Mouse (Mus musculus) lung, postnatal 14 days (tissue): ENCODE data around the gene Errfi1.
A peak's percentile ranks its signal among the peaks of the same experiment; 100 is the strongest.

ENCODE experiments used
- DNase-seq: peaks from one replicate; pipeline ENCODE4 v3.0.0; 2021

Errfi1 gene

GRCm38 (mm10) chr4:150853680-150854461 is at the start of gene Errfi1:
Gene Errfi1, plus strand, starts transcription at chr4:150853919.
- DNase-seq, result peak; percentile 59

GRCm38 (mm10) chr4:150804204-150804603 is 49.5 kb upstream of the Errfi1 start:
- DNase-seq, result no peak

- DNase-seq, result no peak
Observed at GRCm38 (mm10) chr4:150807727-150808470, 45.8 kb upstream of the Errfi1 start.

- DNase-seq, result no peak
Observed at GRCm38 (mm10) chr4:150808471-150808847, 45.3 kb upstream of the Errfi1 start.

- DNase-seq, result peak; percentile 57
Observed at GRCm38 (mm10) chr4:150809323-150809722, 44.4 kb upstream of the Errfi1 start.

GRCm38 (mm10) chr4:150815144-150815543 is 38.6 kb upstream of the Errfi1 start:
- DNase-seq, result no peak

- DNase-seq, result no peak
Observed at GRCm38 (mm10) chr4:150816414-150816951, 37.2 kb upstream of the Errfi1 start.

- DNase-seq, result peak; percentile 68
Observed at GRCm38 (mm10) chr4:150819126-150819910, 34.4 kb upstream of the Errfi1 start.

- no peak for DNase-seq
Observed at GRCm38 (mm10) chr4:150821381-150821780, 32.3 kb upstream of the Errfi1 start.

GRCm38 (mm10) chr4:150822624-150823023 is 31.1 kb upstream of the Errfi1 start:
- DNase-seq, result no peak

GRCm38 (mm10) chr4:150823614-150824480 is 29.9 kb upstream of the Errfi1 start:
- DNase-seq, result no peak

GRCm38 (mm10) chr4:150824877-150825276 is 28.8 kb upstream of the Errfi1 start:
- peak; percentile 54 for DNase-seq

GRCm38 (mm10) chr4:150825531-150825930 is 28.2 kb upstream of the Errfi1 start:
- DNase-seq, result peak; percentile 67

- DNase-seq, result no peak
Observed at GRCm38 (mm10) chr4:150831321-150831720, 22.4 kb upstream of the Errfi1 start.

- no peak for DNase-seq
Observed at GRCm38 (mm10) chr4:150831941-150832340, 21.8 kb upstream of the Errfi1 start.

GRCm38 (mm10) chr4:150835163-150835562 is 18.6 kb upstream of the Errfi1 start:
- DNase-seq, result no peak

- DNase-seq, result no peak
Observed at GRCm38 (mm10) chr4:150836258-150836657, 17.5 kb upstream of the Errfi1 start.

GRCm38 (mm10) chr4:150836961-150837360 is 16.8 kb upstream of the Errfi1 start:
- no peak for DNase-seq

- peak; percentile 82 for DNase-seq
Observed at GRCm38 (mm10) chr4:150837458-150837857, 16.3 kb upstream of the Errfi1 start.

- no peak for DNase-seq
Observed at GRCm38 (mm10) chr4:150842045-150842444, 11.7 kb upstream of the Errfi1 start.

GRCm38 (mm10) chr4:150843181-150843580 is 10.5 kb upstream of the Errfi1 start:
- DNase-seq, result no peak

- DNase-seq, result no peak
Observed at GRCm38 (mm10) chr4:150846316-150846715, 7.4 kb upstream of the Errfi1 start.
